Mouse (Mus musculus) lung, embryonic 16.5 days (tissue): ENCODE measurements around the gene Mllt10. TPM values are rescaled to one million over a fixed set of nuclear protein-coding genes. Genes with fewer than 3 reads are reported as not detected.
A peak's percentile ranks its signal among the peaks of the same experiment; 100 is the strongest.

Experiments
- ATAC-seq: fragments of 200-750 bp; cut with Nextera tagmentation; 2 replicates; pipeline ENCODE4 v1.8.0; 2017; ENCODE audit warnings: low read depth, mild to moderate bottlenecking, moderate library complexity
- H3K27ac ChIP-seq: fragments of 300-500 bp; sonication (generic); 2 replicates; pipeline ENCODE4 v1.5.1; 2014; ENCODE audit warnings: mild to moderate bottlenecking, control low read depth, low read length
- H3K27me3 ChIP-seq: fragments of 300-500 bp; sonication (generic); 2 replicates; pipeline ENCODE4 v1.6.1; 2014; ENCODE audit warnings: low read depth, low read length, mixed read lengths; ENCODE audit not compliant: control insufficient read depth, insufficient read depth
- H3K36me3 ChIP-seq: fragments of 300-500 bp; sonication (generic); 2 replicates; pipeline ENCODE4 v1.6.1; 2014; ENCODE audit warnings: low read length; ENCODE audit not compliant: control insufficient read depth, insufficient read depth
- H3K4me1 ChIP-seq: fragments of 300-500 bp; sonication (generic); replicated peaks from 2 replicates; pipeline ENCODE4 v1.6.1; 2014; ENCODE audit warnings: low read length, mixed read lengths; ENCODE audit not compliant: control insufficient read depth, insufficient read depth
- H3K4me2 ChIP-seq: fragments of 300-500 bp; sonication (generic); 2 replicates; pipeline ENCODE4 v1.6.1; 2014; ENCODE audit warnings: low read depth, low read length, control low read depth
- H3K4me3 ChIP-seq: fragments of 300-500 bp; sonication (generic); 2 replicates; pipeline ENCODE4 v1.5.1; 2014; ENCODE audit warnings: mild to moderate bottlenecking, low read length, control low read depth
- H3K9ac ChIP-seq: fragments of 300-500 bp; sonication (generic); 2 replicates; pipeline ENCODE4 v1.6.1; 2014; ENCODE audit warnings: low read length, control low read depth
- H3K9me3 ChIP-seq: fragments of 300-500 bp; sonication (generic); 2 replicates; pipeline ENCODE4 v1.6.1; 2016; ENCODE audit warnings: low read length; ENCODE audit not compliant: control insufficient read depth
- WGBS: fragments of 180-500 bp; shearing (Covaris S2); extraction: QIAGEN DNeasy Blood & Tissue Kit; methylation state at CpG from one replicate; pipeline ENCODE4 v1.1.7; 2014; 5-methylcytosine and 5-hydroxymethylcytosine counted together
- polyA plus RNA-seq: library from polyadenylated mRNA; unstranded; fragments of >200 nt; fragmentation: Nextera tagmentation; extraction: Ambion mirVana; gene quantifications from 2 replicates; pipeline ENCODE4 v1.2.1, GENCODE M21; 2015

Mllt10 gene
- polyA plus RNA-seq, 1 experiment from 2014 or later, result 56.1 TPM

GRCm38 (mm10) chr2:18041199-18041885, 13.7 kb upstream of the Mllt10 start:
- H3K4me3 ChIP-seq, result no peak overlapping the region

GRCm38 (mm10) chr2:18045143-18045780, 9.8 kb upstream of the Mllt10 start:
- H3K27ac ChIP-seq, result peak overlapping the region; percentile 99; the same call in 1 of the 2 replicates
- H3K4me3 ChIP-seq, result peak overlapping the region; percentile 88
- H3K9me3 ChIP-seq, result no peaks in the 10 kb centered on the region
- H3K4me1 ChIP-seq, result peaks cover 51% of the 10 kb centered on the region
- H3K27me3 ChIP-seq, result no peaks in the 10 kb centered on the region
- peak overlapping the region; percentile 74 for H3K4me2 ChIP-seq
- no peaks in the 10 kb centered on the region for H3K36me3 ChIP-seq
- 12% methylated on average over 7 of the region's 7 CpGs for WGBS
- peak overlapping the region; percentile 96 for H3K9ac ChIP-seq
- ATAC-seq, result no peak

More at GRCm38 (mm10) chr2:18041199-18041885, 13.7 kb upstream of the Mllt10 start:
- Histone ChIP-seq H3K36me3 (no peaks in the 10 kb centered on the region), H3K9me3 (no peaks in the 10 kb centered on the region), H3K4me2 (peak overlapping the region; percentile 33), H3K27ac (peak overlapping the region; percentile 4), H3K4me1 (peaks cover 51% of the 10 kb centered on the region), H3K27me3 (no peaks in the 10 kb centered on the region), H3K9ac (peak overlapping the region; percentile 61)
- peak; percentile 65 for ATAC-seq
- 24% methylated on average over 14 of the region's 14 CpGs for WGBS

- no peak for ATAC-seq
- Histone ChIP-seq H3K27ac (peak overlapping the region; percentile 99), H3K4me2 (peak overlapping the region; percentile 74), H3K27me3 (no peaks in the 10 kb centered on the region), H3K9me3 (no peaks in the 10 kb centered on the region), H3K36me3 (no peaks in the 10 kb centered on the region), H3K4me1 (peaks cover 46% of the 10 kb centered on the region), H3K9ac (peak overlapping the region; percentile 96), H3K4me3 (peak overlapping the region; percentile 88)
- 12% methylated on average over 6 of the region's 6 CpGs for WGBS
These were observed 9.3 kb upstream of the Mllt10 start for GRCm38 (mm10) chr2:18045781-18046181.

- Histone ChIP-seq H3K4me1 (peaks cover 42% of the 10 kb centered on the region), H3K27ac (peak overlapping the region; percentile 99), H3K4me3 (peak overlapping the region; percentile 88), H3K27me3 (no peaks in the 10 kb centered on the region), H3K9me3 (no peaks in the 10 kb centered on the region), H3K4me2 (peak overlapping the region; percentile 74), H3K9ac (peak overlapping the region; percentile 96), H3K36me3 (no peaks in the 10 kb centered on the region)
- no peak for ATAC-seq
- under 1% methylated on average over 4 of the region's 4 CpGs for WGBS
These were observed 8.9 kb upstream of the Mllt10 start for GRCm38 (mm10) chr2:18046186-18046585.

- Histone ChIP-seq H3K9ac (peak overlapping the region; percentile 96), H3K4me3 (peak overlapping the region; percentile 88), H3K9me3 (no peaks in the 10 kb centered on the region), H3K27me3 (no peaks in the 10 kb centered on the region), H3K4me2 (peak overlapping the region; percentile 74), H3K4me1 (peaks cover 36% of the 10 kb centered on the region), H3K27ac (peak overlapping the region; percentile 99), H3K36me3 (no peaks in the 10 kb centered on the region)
- WGBS, result under 1% methylated on average over 61 of the region's 64 CpGs
- ATAC-seq, result peak; percentile 53
These were observed 8.0 kb upstream of the Mllt10 start for GRCm38 (mm10) chr2:18046758-18047645.

DNA sequence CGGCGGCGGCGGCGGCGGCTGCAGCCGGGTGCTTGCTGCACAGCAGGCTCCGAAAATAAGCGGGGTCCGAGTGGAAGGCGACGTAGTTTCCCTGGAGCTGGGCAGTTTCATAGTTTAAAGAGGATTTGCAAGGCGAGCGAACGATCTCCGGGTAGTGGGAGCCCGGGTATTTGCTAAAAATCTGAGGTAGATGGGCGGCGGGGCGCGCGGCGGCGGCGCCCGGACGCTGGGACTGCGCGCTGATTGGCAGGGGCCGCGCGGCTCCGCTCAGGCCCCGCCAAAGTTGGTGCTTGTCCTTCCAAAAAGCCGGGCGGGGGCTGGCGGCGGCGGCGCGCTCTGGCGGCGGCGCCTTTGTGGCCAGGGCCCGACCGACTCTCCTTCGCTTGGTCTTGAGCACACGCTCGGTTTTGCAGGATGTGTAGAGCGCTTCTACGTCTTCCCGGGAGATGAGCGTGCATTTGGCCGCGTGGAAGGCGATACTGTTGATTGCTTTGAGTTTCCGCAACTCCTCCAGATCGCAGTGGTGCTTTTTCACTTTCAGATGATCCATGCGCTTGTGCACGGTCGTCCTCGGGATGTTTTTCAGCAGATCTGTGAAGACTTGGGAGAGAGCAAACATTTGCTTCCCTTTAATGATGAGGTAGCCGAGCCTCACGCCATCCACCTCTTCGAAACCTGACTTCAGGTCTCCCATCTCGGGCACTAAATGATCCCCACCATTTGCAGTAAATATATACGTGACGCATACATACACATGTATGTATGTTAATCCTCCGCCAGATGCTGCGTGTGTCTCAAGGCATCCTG, 7.2 kb upstream of the Mllt10 start:
- Histone ChIP-seq H3K27me3 (no peaks in the 10 kb centered on the region), H3K36me3 (no peaks in the 10 kb centered on the region), H3K4me1 (peaks cover 28% of the 10 kb centered on the region), H3K9ac (peak overlapping the region; percentile 96), H3K27ac (peak overlapping the region; percentile 99), H3K4me2 (peak overlapping the region; percentile 74), H3K9me3 (no peaks in the 10 kb centered on the region), H3K4me3 (peak overlapping the region; percentile 88)
- under 1% methylated on average over 66 of the region's 70 CpGs for WGBS
- ATAC-seq, result peak; percentile 84

GRCm38 (mm10) chr2:18048453-18049075, 6.5 kb upstream of the Mllt10 start, which contains the start of gene Skida1:
TSS of gene Skida1 (minus strand) at chr2:18049051.
- no peaks in the 10 kb centered on the region for H3K9me3 ChIP-seq
- no peaks in the 10 kb centered on the region for H3K36me3 ChIP-seq
- WGBS, result under 1% methylated on average over 17 of the region's 17 CpGs
- H3K4me3 ChIP-seq, result peak within 1 kb of the TSS; percentile 88
- H3K9ac ChIP-seq, result peak within 1 kb of the TSS; percentile 96
- peaks cover 23% of the 10 kb centered on the region for H3K4me1 ChIP-seq
- H3K27me3 ChIP-seq, result no peaks in the 10 kb centered on the region
- peak within 1 kb of the TSS; percentile 99 for H3K27ac ChIP-seq
- peak; percentile 44 for ATAC-seq
- H3K4me2 ChIP-seq, result peak within 1 kb of the TSS; percentile 74

DNA sequence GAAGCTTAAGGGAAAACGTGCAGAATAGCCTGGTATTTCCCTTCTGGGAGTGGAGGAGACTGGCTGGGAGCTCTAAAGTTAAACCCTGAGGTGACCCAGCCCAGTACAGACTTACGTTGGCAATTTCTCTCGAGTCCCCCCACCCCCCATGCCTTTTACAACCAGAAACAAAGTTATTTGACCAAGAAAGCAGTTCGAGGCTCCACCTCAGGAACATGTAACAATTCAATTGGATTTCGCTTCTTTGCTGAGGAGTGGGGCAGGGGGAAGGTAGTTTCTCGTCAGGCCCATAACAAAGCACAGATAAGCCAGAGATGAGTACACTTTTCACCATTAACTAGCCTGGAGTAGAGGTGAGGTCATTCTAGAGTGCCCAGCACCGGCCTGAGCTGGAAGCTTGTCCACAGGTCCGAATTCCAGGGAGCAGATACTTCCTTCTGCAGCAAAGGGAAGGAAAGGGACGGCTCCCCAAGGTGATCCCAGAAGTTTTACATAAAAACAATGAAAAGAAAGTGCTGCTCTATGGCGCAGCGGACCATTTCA, 5.7 kb upstream of the Mllt10 start:
- peak overlapping the region; percentile 96 for H3K9ac ChIP-seq
- WGBS, result 11% methylated on average over 11 of the region's 11 CpGs
- H3K4me1 ChIP-seq, result peaks cover 25% of the 10 kb centered on the region
- H3K4me2 ChIP-seq, result peak overlapping the region; percentile 74
- no peaks in the 10 kb centered on the region for H3K36me3 ChIP-seq
- H3K27ac ChIP-seq, result peak overlapping the region; percentile 99
- H3K9me3 ChIP-seq, result no peaks in the 10 kb centered on the region
- H3K4me3 ChIP-seq, result peak overlapping the region; percentile 88
- no peaks in the 10 kb centered on the region for H3K27me3 ChIP-seq
- peak; percentile 25; the same call in 1 of the 2 replicates for ATAC-seq
